8 mouse cellular contexts compared by ENCODE assay signal in the genomic region with DNA sequence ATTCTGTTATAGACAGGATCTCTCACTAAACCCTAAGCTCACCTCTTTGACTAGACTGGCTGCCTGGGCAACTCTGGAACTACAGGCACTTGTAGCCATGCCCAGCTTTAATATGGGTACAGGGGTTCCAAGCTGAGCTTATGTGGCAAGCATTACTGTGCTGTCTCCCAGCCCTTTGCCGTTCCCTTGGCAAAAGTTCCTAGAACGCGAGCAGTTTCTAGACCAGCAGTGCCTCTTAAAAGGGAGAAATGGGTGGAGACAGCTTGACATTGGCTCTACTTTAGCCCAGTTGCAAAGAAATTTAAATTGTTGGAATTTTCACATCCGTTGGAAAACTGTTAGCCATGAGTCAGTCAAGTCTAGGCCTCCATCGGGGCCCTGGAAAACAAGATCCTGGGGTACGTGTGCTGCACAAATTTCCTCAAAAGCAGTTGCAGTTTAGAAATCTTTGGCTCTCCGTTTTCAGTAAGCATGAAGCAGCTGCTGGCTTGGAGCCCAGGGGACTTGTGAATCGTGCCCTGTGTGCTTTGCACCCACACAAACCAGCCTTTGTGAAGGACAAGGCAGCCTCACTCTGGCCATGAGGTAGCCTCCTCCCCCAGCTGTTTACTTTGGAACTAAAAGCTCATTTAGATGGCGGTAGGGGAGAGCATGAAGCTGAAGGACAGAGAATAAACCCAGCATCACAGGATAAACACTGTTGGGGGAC.
DNase-seq lines count a peak whose midpoint lies in the region; ATAC-seq and TF ChIP-seq lines count a peak whose summit lies in the region.

No protein-coding gene starts in this region.

- TF ChIP-seq CTCF in gastrocnemius, adult 2 months (IDR thresholded peaks at IDR 0.05): no peak

- WGBS in hindbrain, embryonic 15.5 days: 24% methylated on average over 9 of the region's 9 CpGs

- no peaks in the 10 kb centered on the region for H3K36me3 ChIP-seq in hindbrain, embryonic 15.5 days

- H3K4me3 ChIP-seq in gastrocnemius, adult 2 months: no peak overlapping the region
- H3K4me3 ChIP-seq in hindbrain, embryonic 15.5 days: no peak overlapping the region

- H3K27me3 ChIP-seq in hindbrain, embryonic 15.5 days: 0 out of 2 replicates have a peak, but pooled peaks cover 12% of the 10 kb centered on the region

- peak overlapping the region; percentile 43 for H3K4me2 ChIP-seq in hindbrain, embryonic 15.5 days

- intact Hi-C loops in gastrocnemius, adult 2 months (cut with DNase I): no loop called here

- no peaks in the 10 kb centered on the region for H3K9me3 ChIP-seq in hindbrain, embryonic 15.5 days

- peak; percentile 62 to 71 for DNase-seq in adrenal gland, adult 18-20 months (ENCODE audit: low spot score in 2 of 2)
- DNase-seq in cerebellum, postnatal 4 days (ENCODE audit: low spot score in 2 of 2): peak; percentile 38 to 73
- peak; percentile 70 for DNase-seq in gastrocnemius, adult 2 months
- peak; percentile 77 to 82 for DNase-seq in left cerebral cortex, adult 18-20 months (ENCODE audit: low spot score in 2 of 2)
- peak; percentile 67 to 84 for DNase-seq in lung, postnatal 4 days
- peak; percentile 76 to 82 for DNase-seq in right cerebral cortex, postnatal 36 days (ENCODE audit: low spot score in 2 of 2)

- H3K9ac ChIP-seq in hindbrain, embryonic 15.5 days: no peak overlapping the region

- peaks cover 35% of the 10 kb centered on the region for H3K4me1 ChIP-seq in hindbrain, embryonic 15.5 days (replicated peaks)

- peak; percentile 84 for ATAC-seq in hindbrain, embryonic 15.5 days (ENCODE audit: low FRiP score, low read depth)
- ATAC-seq in CD4-positive, CD25-positive, alpha-beta regulatory T cell, adult 4 months: no peak

- H3K27ac ChIP-seq in gastrocnemius, adult 2 months: no peak overlapping the region
- H3K27ac ChIP-seq in hindbrain, embryonic 15.5 days (replicated peaks): peak overlapping the region; percentile 79
